ENCODE assay signal across 8 mouse cellular contexts in genomic region chr5:119626662-119627061, GRCm38 (mm10). TPM values are rescaled to one million over a fixed set of nuclear protein-coding genes. Genes with fewer than 3 reads are reported as not detected.
DNase-seq lines count a peak whose midpoint lies in the region; TF ChIP-seq lines count a peak whose summit lies in the region.

No protein-coding gene starts in this region.

- H3K4me3 ChIP-seq in brown adipose tissue, adult 24 weeks (ENCODE audit: insufficient read depth, low read depth, low read length): peak overlapping the region; percentile 24; the same call in 1 of the 2 replicates
- no peak overlapping the region for H3K4me3 ChIP-seq in left cerebral cortex, adult 2 months

- H3K4me1 ChIP-seq in brown adipose tissue, adult 24 weeks (ENCODE audit: control insufficient read depth, insufficient read depth, insufficient read length, low read length): no peaks in the 10 kb centered on the region

- no peak overlapping the region for H3K27ac ChIP-seq in brown adipose tissue, adult 24 weeks (replicated peaks; ENCODE audit: low read depth, low read length)
- no peak overlapping the region for H3K27ac ChIP-seq in left cerebral cortex, adult 2 months

- TF ChIP-seq CTCF in left cerebral cortex, adult 2 months (IDR thresholded peaks at IDR 0.05): no peak; the same call in 1 of the 2 replicates

- intact Hi-C loops in heart, postnatal 10 days (cut with DNase I): no loop called here
- intact Hi-C loops in left cerebral cortex, adult 2 months (cut with DNase I): no loop called here

- DNase-seq in kidney, adult 18-20 months: peak; percentile 7
- DNase-seq in kidney, adult 9 months: no peak
- DNase-seq in heart, postnatal 10 days: peak; percentile 7 to 40
- peak; percentile 49 to 64 for DNase-seq in lung, postnatal 4 days
- no peak for DNase-seq in T-cell, adult 2 months (ENCODE audit: low spot score)
- DNase-seq in thymus, postnatal 36 days: no peak
- no peak for DNase-seq in left cerebral cortex, adult 2 months (ENCODE audit: extremely low spot score in 1 of 2, low spot score in 2 of 2)

RNA-seq across cellular contexts. Expression of gene Tbx3, which starts 43.8 kb away (rescaled TPM):
- 3.7 and 5.0 TPM in 2 replicates for polyA plus RNA-seq in brown adipose tissue, adult 24 weeks (2012; ENCODE audit: insufficient read depth, insufficient read length, missing spikeins)
- 10 to 100 TPM; 18.8 to 20.4 TPM for total RNA-seq in heart, postnatal 10 days (2021)
- 1 to 10 TPM; 3.1 to 5.5 TPM for total RNA-seq in left cerebral cortex, adult 2 months (2021)

Comparison
In these comparisons a context has a peak if more than half of its experiments do, and no peak if none do; other contexts are left out.
1. DNase-seq: peak in kidney, adult 18-20 months (single experiment), heart, postnatal 10 days (2 of 2) and lung, postnatal 4 days (2 of 2); none in kidney, adult 9 months (single experiment), T-cell, adult 2 months (single experiment), thymus, postnatal 36 days (0 of 2) and left cerebral cortex, adult 2 months (0 of 2).